Mouse (Mus musculus) limb, embryonic 10.5 days (tissue): ENCODE results near the gene Nalcn. TPM values are rescaled to one million over a fixed set of nuclear protein-coding genes. Genes with fewer than 3 reads are reported as not detected.
A peak's percentile ranks its signal among the peaks of the same experiment; 100 is the strongest.

ENCODE experiments used
- DNase-seq: peaks from one replicate; pipeline ENCODE4 v3.0.0-alpha.2; 2017; ENCODE audit warnings: low spot score
- H3K27ac ChIP-seq: fragments of 300-500 bp; sonication (generic); 2 replicates; pipeline ENCODE4 v1.5.1; 2016; ENCODE audit warnings: mild to moderate bottlenecking
- H3K27me3 ChIP-seq: fragments of 300-500 bp; sonication (generic); 2 replicates; pipeline ENCODE4 v1.6.1; 2016; ENCODE audit warnings: low read depth, mild to moderate bottlenecking; ENCODE audit not compliant: poor library complexity, severe bottlenecking
- H3K36me3 ChIP-seq: fragments of 300-500 bp; sonication (generic); 2 replicates; pipeline ENCODE4 v1.6.1; 2016; ENCODE audit warnings: mild to moderate bottlenecking, moderate library complexity
- H3K4me1 ChIP-seq: fragments of 300-500 bp; sonication (generic); 2 replicates; pipeline ENCODE4 v1.6.1; 2016
- H3K4me3 ChIP-seq: fragments of 300-500 bp; sonication (generic); 2 replicates; pipeline ENCODE4 v1.5.1; 2016; ENCODE audit warnings: mild to moderate bottlenecking, moderate library complexity
- H3K9me3 ChIP-seq: fragments of 300-500 bp; sonication (generic); replicated peaks from 2 replicates; pipeline ENCODE4 v1.6.1; 2016; ENCODE audit warnings: mild to moderate bottlenecking
- WGBS: fragments of 180-500 bp; shearing (Covaris S2); methylation state at CpG from one replicate; pipeline ENCODE4 v1.1.7; 2016; 5-methylcytosine and 5-hydroxymethylcytosine counted together
- polyA plus RNA-seq: library from polyadenylated mRNA; unstranded; fragments of >200 nt; fragmentation: Nextera tagmentation; extraction: Ambion mirVana; gene quantifications from 2 replicates; pipeline ENCODE4 v1.2.1, GENCODE M21; 2016

The Nalcn gene
- polyA plus RNA-seq, 1 experiment from 2014 or later, result 0.05 TPM

- Histone ChIP-seq H3K9me3 (no peaks in the 10 kb centered on the region), H3K4me1 (no peaks in the 10 kb centered on the region), H3K27ac (no peak overlapping the region), H3K4me3 (no peak overlapping the region), H3K27me3 (no peaks in the 10 kb centered on the region), H3K36me3 (no peaks in the 10 kb centered on the region)
- no peak for DNase-seq
- 91% methylated on average over 3 of the region's 3 CpGs for WGBS
Measured at GRCm38 (mm10) chr14:123435542-123435941, 191.4 kb downstream of the Nalcn start.

- H3K4me3 ChIP-seq, result no peak overlapping the region
- H3K4me1 ChIP-seq, result no peaks in the 10 kb centered on the region
- no peak for DNase-seq
- H3K9me3 ChIP-seq, result no peaks in the 10 kb centered on the region
- WGBS, result 90% methylated on average over 7 of the region's 7 CpGs
- no peak overlapping the region for H3K27ac ChIP-seq
- H3K27me3 ChIP-seq, result no peaks in the 10 kb centered on the region
- no peaks in the 10 kb centered on the region for H3K36me3 ChIP-seq
Measured at GRCm38 (mm10) chr14:123376167-123376855, 250.6 kb downstream of the Nalcn start.

GRCm38 (mm10) chr14:123371522-123371921 is 255.4 kb downstream of the Nalcn start:
- H3K9me3 ChIP-seq, result no peaks in the 10 kb centered on the region
- 20% methylated on average over 9 of the region's 9 CpGs for WGBS
- no peaks in the 10 kb centered on the region for H3K36me3 ChIP-seq
- no peaks in the 10 kb centered on the region for H3K27me3 ChIP-seq
- H3K4me1 ChIP-seq, result no peaks in the 10 kb centered on the region
- H3K4me3 ChIP-seq, result no peak overlapping the region
- no peak overlapping the region for H3K27ac ChIP-seq
- no peak for DNase-seq

GRCm38 (mm10) chr14:123359691-123360090 is 267.3 kb downstream of the Nalcn start:
- no peak overlapping the region for H3K4me3 ChIP-seq
- H3K27ac ChIP-seq, result no peak overlapping the region
- DNase-seq, result no peak
- H3K36me3 ChIP-seq, result no peaks in the 10 kb centered on the region
- H3K9me3 ChIP-seq, result no peaks in the 10 kb centered on the region
- 95% methylated on average over 1 of the region's 1 CpGs for WGBS
- H3K27me3 ChIP-seq, result no peaks in the 10 kb centered on the region
- no peaks in the 10 kb centered on the region for H3K4me1 ChIP-seq

- Histone ChIP-seq H3K27ac (no peak overlapping the region), H3K9me3 (no peaks in the 10 kb centered on the region), H3K27me3 (no peaks in the 10 kb centered on the region), H3K4me1 (no peaks in the 10 kb centered on the region), H3K4me3 (no peak overlapping the region), H3K36me3 (no peaks in the 10 kb centered on the region)
- DNase-seq, result peak; percentile 60
- 13% methylated on average over 6 of the region's 6 CpGs for WGBS
Measured at GRCm38 (mm10) chr14:123352973-123353372, 274.0 kb downstream of the Nalcn start.

- no peaks in the 10 kb centered on the region for H3K4me1 ChIP-seq
- H3K4me3 ChIP-seq, result no peak overlapping the region
- 73% methylated on average over 1 of the region's 1 CpGs for WGBS
- no peak overlapping the region for H3K27ac ChIP-seq
- no peaks in the 10 kb centered on the region for H3K36me3 ChIP-seq
- no peaks in the 10 kb centered on the region for H3K27me3 ChIP-seq
- H3K9me3 ChIP-seq, result no peaks in the 10 kb centered on the region
- DNase-seq, result no peak
Measured at GRCm38 (mm10) chr14:123331841-123332240, 295.1 kb downstream of the Nalcn start.

GRCm38 (mm10) chr14:123314369-123314768 is 312.6 kb downstream of the Nalcn start:
- 52% methylated on average over 1 of the region's 1 CpGs for WGBS
- Histone ChIP-seq H3K9me3 (no peaks in the 10 kb centered on the region), H3K36me3 (no peaks in the 10 kb centered on the region), H3K4me3 (no peak overlapping the region), H3K27me3 (no peaks in the 10 kb centered on the region), H3K4me1 (no peaks in the 10 kb centered on the region), H3K27ac (no peak overlapping the region)
- no peak for DNase-seq

- Histone ChIP-seq H3K27me3 (no peaks in the 10 kb centered on the region), H3K36me3 (no peaks in the 10 kb centered on the region), H3K9me3 (no peaks in the 10 kb centered on the region), H3K27ac (no peak overlapping the region), H3K4me3 (no peak overlapping the region), H3K4me1 (no peaks in the 10 kb centered on the region)
- WGBS, result 91% methylated on average over 4 of the region's 4 CpGs
- no peak for DNase-seq
Measured at GRCm38 (mm10) chr14:123312371-123312770, 314.6 kb downstream of the Nalcn start.

- Histone ChIP-seq H3K9me3 (no peaks in the 10 kb centered on the region), H3K4me1 (no peaks in the 10 kb centered on the region), H3K36me3 (no peaks in the 10 kb centered on the region), H3K27me3 (no peaks in the 10 kb centered on the region), H3K27ac (no peak overlapping the region), H3K4me3 (no peak overlapping the region)
- DNase-seq, result no peak
Measured at GRCm38 (mm10) chr14:123296068-123296467, 330.9 kb downstream of the Nalcn start.

- H3K4me1 ChIP-seq, result no peaks in the 10 kb centered on the region
- H3K4me3 ChIP-seq, result no peak overlapping the region
- H3K27me3 ChIP-seq, result no peaks in the 10 kb centered on the region
- no peak for DNase-seq
- no peaks in the 10 kb centered on the region for H3K9me3 ChIP-seq
- H3K27ac ChIP-seq, result no peak overlapping the region
- 89% methylated on average over 4 of the region's 4 CpGs for WGBS
- H3K36me3 ChIP-seq, result no peaks in the 10 kb centered on the region
Measured at GRCm38 (mm10) chr14:123291118-123292007, 335.6 kb downstream of the Nalcn start.

- no peak for DNase-seq
- Histone ChIP-seq H3K27me3 (no peaks in the 10 kb centered on the region), H3K27ac (no peak overlapping the region), H3K36me3 (no peaks in the 10 kb centered on the region), H3K4me3 (no peak overlapping the region), H3K9me3 (no peaks in the 10 kb centered on the region), H3K4me1 (no peaks in the 10 kb centered on the region)
Measured at GRCm38 (mm10) chr14:123282165-123282564, 344.8 kb downstream of the Nalcn start.

- no peak overlapping the region for H3K4me3 ChIP-seq
- H3K4me1 ChIP-seq, result no peaks in the 10 kb centered on the region
- DNase-seq, result no peak
- no peaks in the 10 kb centered on the region for H3K27me3 ChIP-seq
- H3K9me3 ChIP-seq, result no peaks in the 10 kb centered on the region
- no peaks in the 10 kb centered on the region for H3K36me3 ChIP-seq
- WGBS, result 68% methylated on average over 2 of the region's 2 CpGs
- H3K27ac ChIP-seq, result no peak overlapping the region
Measured at GRCm38 (mm10) chr14:123272121-123272520, 354.8 kb downstream of the Nalcn start.

- H3K27ac ChIP-seq, result no peak overlapping the region
- H3K9me3 ChIP-seq, result no peaks in the 10 kb centered on the region
- no peak overlapping the region for H3K4me3 ChIP-seq
- WGBS, result 76% methylated on average over 1 of the region's 1 CpGs
- no peaks in the 10 kb centered on the region for H3K27me3 ChIP-seq
- H3K4me1 ChIP-seq, result no peaks in the 10 kb centered on the region
- no peak for DNase-seq
- no peaks in the 10 kb centered on the region for H3K36me3 ChIP-seq
Measured at GRCm38 (mm10) chr14:123240738-123241137, 386.2 kb downstream of the Nalcn start.
